Mouse (Mus musculus) megakaryocyte, embryonic 14.5 days (primary cell): ENCODE data around the gene Ppfia1.

Experiments used
- FLI1 ChIP-seq: IDR thresholded peaks from 2 replicates; pipeline ENCODE4 v1.6.1; 2012; ENCODE audit warnings: low read length, inconsistent platforms, mixed read lengths
- GATA1 ChIP-seq: IDR thresholded peaks from 3 replicates; pipeline ENCODE4 v1.6.1; 2012; ENCODE audit warnings: mixed read lengths, low read length, inconsistent platforms, borderline replicate concordance

- TF ChIP-seq GATA1 (peak; percentile 50; the same call in 1 of the 3 replicates), FLI1 (peak; percentile 43; the same call in 1 of the 2 replicates)
Measured at GRCm38 (mm10) chr7:144441976-144442375, 111.6 kb downstream of the Ppfia1 start.
